Mouse (Mus musculus) midbrain, embryonic 10.5 days (tissue): ENCODE measurements around the gene Galnt12. TPM values are rescaled to one million over a fixed set of nuclear protein-coding genes. Genes with fewer than 3 reads are reported as not detected.

ENCODE experiments used
- DNase-seq: peaks from one replicate; pipeline ENCODE4 v3.0.0-alpha.2; 2017; ENCODE audit warnings: low spot score
- H3K27ac ChIP-seq: fragments of 300-500 bp; sonication (generic); replicated peaks from 2 replicates; pipeline ENCODE4 v1.5.1; 2016; ENCODE audit warnings: mild to moderate bottlenecking
- H3K27me3 ChIP-seq: fragments of 300-500 bp; sonication (generic); 2 replicates; pipeline ENCODE4 v1.6.1; 2016; ENCODE audit warnings: low read depth, mild to moderate bottlenecking; ENCODE audit not compliant: poor library complexity, severe bottlenecking
- H3K36me3 ChIP-seq: fragments of 300-500 bp; sonication (generic); 2 replicates; pipeline ENCODE4 v1.6.1; 2016; ENCODE audit warnings: mild to moderate bottlenecking, moderate library complexity
- H3K4me1 ChIP-seq: fragments of 300-500 bp; sonication (generic); 2 replicates; pipeline ENCODE4 v1.6.1; 2016
- H3K4me3 ChIP-seq: fragments of 300-500 bp; sonication (generic); 2 replicates; pipeline ENCODE4 v1.5.1; 2016; ENCODE audit warnings: mild to moderate bottlenecking, moderate library complexity
- H3K9me3 ChIP-seq: fragments of 300-500 bp; sonication (generic); replicated peaks from 2 replicates; pipeline ENCODE4 v1.6.1; 2016; ENCODE audit warnings: mild to moderate bottlenecking
- WGBS: fragments of 180-500 bp; shearing (Covaris S2); methylation state at CpG from one replicate; pipeline ENCODE4 v1.1.7; 2016; 5-methylcytosine and 5-hydroxymethylcytosine counted together
- polyA plus RNA-seq: library from polyadenylated mRNA; unstranded; fragments of >200 nt; fragmentation: Nextera tagmentation; extraction: Ambion mirVana; gene quantifications from 2 replicates; pipeline ENCODE4 v1.2.1, GENCODE M21; 2016

Gene Galnt12
- polyA plus RNA-seq, 1 experiment from 2014 or later = 7.8 TPM

DNA sequence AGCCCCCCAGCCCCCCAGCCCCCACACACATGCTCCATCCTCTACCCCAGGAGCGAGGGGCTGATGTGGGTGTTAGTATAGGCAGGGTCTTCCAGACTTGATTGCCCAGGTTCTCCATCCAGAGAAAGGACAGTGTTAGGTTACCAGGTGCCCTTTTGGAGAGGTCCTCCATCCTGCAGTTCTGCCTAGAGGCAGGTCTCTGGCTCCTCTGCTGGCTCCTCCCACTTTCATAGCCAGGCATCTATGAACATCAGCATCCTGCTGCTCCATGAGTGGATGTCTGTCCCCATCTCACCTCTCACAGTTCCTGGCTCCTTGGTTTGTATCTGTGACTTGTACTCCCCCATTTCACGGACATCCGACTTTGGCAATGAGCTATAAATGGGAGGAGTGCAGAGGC lies 48.6 kb downstream of the Galnt12 start:
- H3K4me1 ChIP-seq = peaks cover 41% of the 10 kb centered on the region
- no peak overlapping the region for H3K4me3 ChIP-seq
- H3K27ac ChIP-seq = peak overlapping the region; percentile 67; the same call in 1 of the 2 replicates
- no peaks in the 10 kb centered on the region for H3K27me3 ChIP-seq
- 88% methylated on average over 3 of the region's 3 CpGs for WGBS
- no peaks in the 10 kb centered on the region for H3K9me3 ChIP-seq
- no peaks in the 10 kb centered on the region for H3K36me3 ChIP-seq
- DNase-seq = no peak

DNA sequence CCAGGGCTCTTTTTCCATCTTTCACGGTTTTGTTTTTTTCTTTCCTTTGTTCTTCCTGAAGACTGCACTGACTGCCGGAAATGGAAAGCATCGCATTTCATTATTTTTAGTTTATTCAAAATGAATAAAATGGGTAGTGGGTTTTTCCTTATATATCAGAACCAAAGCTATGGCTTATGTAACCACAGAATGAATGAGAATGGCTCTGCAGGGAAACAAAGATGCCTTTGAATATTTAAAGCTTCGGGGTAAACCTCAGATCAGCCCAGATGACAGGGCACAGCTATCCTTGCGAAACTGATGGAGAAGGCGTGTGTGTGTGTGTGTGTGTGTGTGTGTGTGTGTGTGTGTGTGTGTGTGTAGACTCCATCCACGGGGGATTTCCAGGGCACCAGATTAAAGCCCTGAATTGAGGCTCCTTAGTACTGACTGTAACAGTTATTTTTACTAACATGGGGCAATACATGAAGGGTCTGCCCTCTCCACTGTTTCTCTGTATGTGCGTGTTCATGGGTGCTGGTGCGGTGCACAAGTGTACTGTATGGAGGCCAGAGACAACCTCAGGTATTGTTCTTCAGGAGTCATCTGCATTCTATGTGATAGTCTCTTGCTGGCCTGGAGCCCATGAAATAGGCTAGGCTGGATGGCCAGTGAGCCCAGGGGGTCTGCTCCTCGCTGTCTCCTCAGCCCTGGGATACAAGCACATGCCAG lies 49.9 kb downstream of the Galnt12 start:
- WGBS = 75% methylated on average over 10 of the region's 10 CpGs
- H3K9me3 ChIP-seq = no peaks in the 10 kb centered on the region
- peaks cover 41% of the 10 kb centered on the region for H3K4me1 ChIP-seq
- no peak overlapping the region for H3K4me3 ChIP-seq
- no peak for DNase-seq
- no peaks in the 10 kb centered on the region for H3K27me3 ChIP-seq
- no peak overlapping the region; the same call in 1 of the 2 replicates for H3K27ac ChIP-seq
- no peaks in the 10 kb centered on the region for H3K36me3 ChIP-seq

DNA sequence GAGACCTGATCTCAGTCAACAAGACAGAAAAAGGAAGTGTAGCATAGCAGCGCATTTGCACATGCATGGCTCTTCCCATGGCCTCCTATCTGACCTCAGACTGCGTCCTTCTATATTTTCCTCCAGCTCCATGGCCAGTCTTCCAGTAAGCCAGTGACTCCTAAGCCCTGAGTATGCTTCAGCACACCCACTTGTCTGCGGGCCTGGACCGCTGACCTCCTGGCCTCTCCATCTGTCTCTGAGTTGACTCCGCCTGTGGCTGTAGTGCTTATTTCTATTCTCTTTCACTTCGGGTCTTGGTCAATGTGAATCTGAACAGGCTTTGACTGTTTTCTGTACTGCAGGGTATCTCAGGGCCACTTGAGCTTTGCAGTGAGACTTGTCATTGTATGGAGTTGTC lies 52.1 kb downstream of the Galnt12 start:
- DNase-seq = no peak
- Histone ChIP-seq H3K4me1 (peaks cover 39% of the 10 kb centered on the region), H3K27ac (no peak overlapping the region), H3K36me3 (no peaks in the 10 kb centered on the region), H3K27me3 (no peaks in the 10 kb centered on the region), H3K9me3 (no peaks in the 10 kb centered on the region), H3K4me3 (no peak overlapping the region)
- WGBS = 80% methylated on average over 6 of the region's 6 CpGs

DNA sequence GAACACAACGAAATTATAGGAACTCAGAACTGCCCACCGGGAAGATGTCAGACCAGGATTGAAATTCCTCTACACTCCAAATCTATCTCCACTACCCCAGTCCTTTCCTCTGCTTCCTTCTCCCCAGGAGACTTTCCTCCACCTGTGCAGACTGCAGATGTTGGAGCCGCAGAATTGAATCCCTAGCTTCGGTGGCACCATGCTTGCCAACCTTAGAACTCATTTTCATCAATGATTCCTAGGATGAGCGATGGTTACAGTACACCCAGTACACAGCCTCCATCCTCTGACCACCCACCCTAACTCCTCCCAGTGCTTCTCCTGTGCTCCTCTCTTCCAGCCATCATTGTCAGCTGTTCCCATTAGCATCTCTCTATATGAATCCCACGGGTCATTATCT lies 53.6 kb downstream of the Galnt12 start:
- Histone ChIP-seq H3K4me1 (peaks cover 24% of the 10 kb centered on the region), H3K27me3 (no peaks in the 10 kb centered on the region), H3K36me3 (no peaks in the 10 kb centered on the region), H3K27ac (no peak overlapping the region), H3K4me3 (no peak overlapping the region), H3K9me3 (no peaks in the 10 kb centered on the region)
- DNase-seq = no peak
- WGBS = 92% methylated on average over 6 of the region's 6 CpGs

DNA sequence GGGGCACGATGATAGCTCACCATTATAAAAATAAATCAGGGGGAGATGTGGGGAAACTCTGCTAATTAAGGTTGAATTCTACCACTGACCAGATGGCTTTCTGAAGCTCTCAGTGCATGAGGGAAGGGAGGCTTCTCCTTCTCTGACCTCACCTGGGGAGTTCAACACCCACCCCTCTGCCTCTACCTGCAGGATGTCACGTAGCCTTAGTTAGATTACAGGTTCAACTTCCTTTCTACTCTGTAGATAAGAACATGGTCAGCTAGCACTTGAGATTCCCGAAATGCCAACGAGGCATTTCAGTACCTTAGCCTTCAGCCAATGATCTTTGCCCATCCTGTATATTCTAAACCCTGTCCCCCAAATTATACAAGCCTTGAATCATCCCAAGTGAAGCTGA lies 54.9 kb downstream of the Galnt12 start:
- 83% methylated on average over 4 of the region's 4 CpGs for WGBS
- H3K4me3 ChIP-seq = no peak overlapping the region
- no peaks in the 10 kb centered on the region for H3K27me3 ChIP-seq
- no peaks in the 10 kb centered on the region for H3K36me3 ChIP-seq
- no peaks in the 10 kb centered on the region for H3K9me3 ChIP-seq
- DNase-seq = no peak
- H3K27ac ChIP-seq = no peak overlapping the region
- peaks cover 13% of the 10 kb centered on the region; the same call in 1 of the 2 replicates for H3K4me1 ChIP-seq

DNA sequence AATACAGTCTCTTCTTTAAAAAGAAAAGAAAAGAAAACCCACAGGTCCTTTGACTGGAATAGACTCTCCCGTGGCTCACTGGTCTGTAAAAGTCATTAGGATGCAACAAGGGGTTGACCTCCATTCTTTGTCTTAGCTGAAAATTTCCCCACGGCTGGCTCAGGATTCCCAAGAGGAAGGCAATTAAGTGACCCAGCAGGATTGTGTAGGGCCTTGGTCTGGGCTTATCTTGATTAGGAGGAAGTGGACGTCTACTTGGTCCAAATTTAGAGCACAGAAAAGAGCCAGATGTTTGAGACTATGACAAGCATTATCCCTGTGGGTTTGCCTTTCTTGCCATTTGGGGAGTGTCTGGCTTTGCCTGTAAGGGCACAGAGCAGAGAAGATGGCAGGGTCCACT lies 58.3 kb downstream of the Galnt12 start:
- Histone ChIP-seq H3K9me3 (no peaks in the 10 kb centered on the region), H3K27ac (no peak overlapping the region), H3K27me3 (no peaks in the 10 kb centered on the region), H3K4me1 (no peaks in the 10 kb centered on the region), H3K4me3 (no peak overlapping the region), H3K36me3 (no peaks in the 10 kb centered on the region)
- no peak for DNase-seq
- 39% methylated on average over 3 of the region's 3 CpGs for WGBS

DNA sequence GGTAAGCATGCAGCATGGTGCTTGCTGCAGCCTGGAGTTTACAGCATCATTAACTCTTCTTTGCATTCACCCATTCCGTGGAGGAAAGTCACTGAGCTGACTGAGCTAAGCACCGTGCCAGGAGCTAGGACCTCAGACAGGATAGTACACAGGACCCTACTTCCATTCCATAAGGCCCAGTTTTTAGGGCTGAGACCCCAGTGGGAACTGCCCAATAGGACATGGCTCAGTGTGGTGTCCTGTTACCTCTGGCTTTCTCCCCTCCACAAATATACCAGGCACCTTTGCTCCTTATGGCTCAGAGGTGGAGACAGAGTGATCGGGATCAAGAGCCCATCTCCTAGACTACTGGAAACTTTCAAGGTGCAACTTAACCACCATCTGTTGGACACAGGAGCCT lies 59.1 kb downstream of the Galnt12 start:
- Histone ChIP-seq H3K36me3 (no peaks in the 10 kb centered on the region), H3K4me3 (no peak overlapping the region), H3K4me1 (no peaks in the 10 kb centered on the region), H3K9me3 (no peaks in the 10 kb centered on the region), H3K27ac (no peak overlapping the region), H3K27me3 (no peaks in the 10 kb centered on the region)
- 91% methylated on average over 3 of the region's 3 CpGs for WGBS
- DNase-seq = no peak

DNA sequence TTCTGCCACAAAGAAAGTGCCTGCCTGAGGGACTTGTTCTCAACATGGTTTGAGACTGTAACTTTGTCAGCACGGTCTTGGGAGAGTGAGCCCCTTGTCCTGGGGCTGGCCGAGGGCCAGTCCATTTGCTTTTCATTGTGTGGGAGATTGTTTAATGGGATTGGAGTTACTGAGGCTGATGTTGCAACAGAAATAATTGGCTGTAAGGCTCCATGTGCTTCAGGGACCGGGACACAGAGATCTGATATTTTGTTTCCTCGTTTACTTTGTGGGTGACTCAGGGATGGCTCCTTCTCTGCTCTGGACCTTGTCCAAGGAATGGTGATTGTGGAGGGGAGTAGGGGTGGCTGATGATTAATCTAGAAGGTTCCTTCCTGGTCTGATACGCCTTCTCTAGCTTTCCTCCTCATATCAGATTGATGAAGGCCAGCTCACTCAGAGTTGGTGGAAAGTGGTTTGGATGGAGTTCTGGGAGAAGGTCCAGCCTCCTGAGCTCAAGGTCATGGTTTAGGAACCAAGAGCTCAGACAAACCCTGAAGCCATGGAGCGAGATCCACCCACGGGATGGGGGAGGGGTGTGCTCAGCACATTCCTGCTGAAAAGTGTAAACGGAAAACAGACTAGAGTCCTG lies 60.0 kb downstream of the Galnt12 start:
- Histone ChIP-seq H3K27ac (no peak overlapping the region), H3K4me1 (no peaks in the 10 kb centered on the region), H3K4me3 (no peak overlapping the region), H3K27me3 (no peaks in the 10 kb centered on the region), H3K36me3 (no peaks in the 10 kb centered on the region), H3K9me3 (no peaks in the 10 kb centered on the region)
- WGBS = 87% methylated on average over 8 of the region's 8 CpGs
- no peak for DNase-seq

DNA sequence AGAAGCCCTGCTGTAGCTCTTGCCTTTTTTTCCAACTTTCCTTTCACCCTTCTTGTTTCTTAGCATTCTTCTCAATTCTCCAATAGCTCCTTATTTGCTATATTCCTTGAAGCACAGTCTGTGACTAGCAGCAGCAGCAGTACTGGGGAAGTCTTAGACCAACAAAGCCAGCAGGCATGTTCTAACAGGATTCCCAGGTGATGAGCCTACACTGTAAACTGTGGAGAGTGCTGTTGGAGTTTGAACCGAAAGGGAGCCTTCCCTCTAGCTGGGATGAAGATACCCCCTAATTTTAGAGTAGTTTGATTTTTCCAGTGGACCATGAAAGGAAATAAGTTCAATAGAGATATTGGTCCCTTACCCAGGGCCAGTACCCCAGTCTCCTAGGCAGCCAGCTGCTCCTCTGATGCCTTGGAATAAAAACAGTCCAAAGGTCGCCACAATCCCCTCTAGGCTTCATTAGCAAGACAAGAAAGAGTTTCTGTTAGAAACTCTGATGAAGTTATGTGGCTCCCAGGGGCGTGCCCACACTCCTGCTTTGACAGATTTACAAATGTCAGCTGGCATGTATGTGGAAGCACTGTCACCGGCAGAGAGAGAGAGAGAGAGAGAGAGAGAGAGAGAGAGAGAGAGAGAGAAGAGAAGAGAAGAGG lies 69.5 kb downstream of the Galnt12 start:
- Histone ChIP-seq H3K27me3 (no peaks in the 10 kb centered on the region), H3K9me3 (no peaks in the 10 kb centered on the region; the same call in 1 of the 2 replicates), H3K4me1 (peaks cover 17% of the 10 kb centered on the region), H3K36me3 (no peaks in the 10 kb centered on the region), H3K27ac (0 out of 2 replicates have a peak overlapping the region, but pooled peaks have one; percentile 35), H3K4me3 (no peak overlapping the region)
- DNase-seq = peak; percentile 36
- 15% methylated on average over 4 of the region's 4 CpGs for WGBS

DNA sequence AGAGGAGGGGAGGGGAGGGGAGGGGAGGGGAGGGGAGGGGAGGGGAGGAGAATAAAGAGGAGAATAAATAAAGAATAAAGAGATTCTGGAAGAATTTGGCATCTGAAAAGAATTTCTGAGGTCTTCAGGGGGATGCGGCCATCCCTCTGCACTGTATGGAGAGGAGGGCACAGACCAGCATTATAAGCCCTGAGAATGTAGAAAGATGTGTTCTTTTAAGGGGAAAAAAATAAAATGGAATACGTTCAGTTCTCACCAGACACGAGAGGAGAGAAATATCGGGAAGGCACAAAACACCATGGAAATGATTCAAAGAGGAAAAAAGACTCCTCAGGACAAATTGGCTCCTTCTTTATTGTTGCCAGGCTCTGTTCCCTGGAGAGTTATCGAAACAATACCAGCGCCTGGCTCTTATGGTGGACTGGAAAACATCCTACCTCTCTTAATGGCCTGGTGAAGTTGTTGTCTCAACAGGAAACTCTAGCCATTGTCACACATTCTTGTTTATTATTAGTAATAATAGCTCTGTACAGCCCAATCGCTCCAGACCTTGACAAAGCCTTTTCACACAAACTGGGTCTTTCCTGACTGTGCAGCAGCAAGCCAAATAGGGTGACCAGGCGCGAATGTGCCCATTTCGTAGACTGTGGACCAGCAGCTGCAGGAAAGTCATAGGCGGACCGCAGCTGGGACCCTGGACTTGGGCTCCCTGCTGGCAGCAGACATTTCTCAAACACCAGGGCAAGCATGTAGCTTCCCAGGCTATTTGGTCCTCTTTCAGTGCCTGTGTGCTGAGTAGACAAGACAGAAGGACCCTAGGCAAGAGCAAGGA lies 70.3 kb downstream of the Galnt12 start:
- Histone ChIP-seq H3K9me3 (no peaks in the 10 kb centered on the region; the same call in 1 of the 2 replicates), H3K27me3 (no peaks in the 10 kb centered on the region), H3K27ac (peak overlapping the region; percentile 29; the same call in 1 of the 2 replicates), H3K4me3 (no peak overlapping the region), H3K4me1 (peaks cover 17% of the 10 kb centered on the region), H3K36me3 (no peaks in the 10 kb centered on the region)
- DNase-seq = no peak
- 75% methylated on average over 12 of the region's 12 CpGs for WGBS

DNA sequence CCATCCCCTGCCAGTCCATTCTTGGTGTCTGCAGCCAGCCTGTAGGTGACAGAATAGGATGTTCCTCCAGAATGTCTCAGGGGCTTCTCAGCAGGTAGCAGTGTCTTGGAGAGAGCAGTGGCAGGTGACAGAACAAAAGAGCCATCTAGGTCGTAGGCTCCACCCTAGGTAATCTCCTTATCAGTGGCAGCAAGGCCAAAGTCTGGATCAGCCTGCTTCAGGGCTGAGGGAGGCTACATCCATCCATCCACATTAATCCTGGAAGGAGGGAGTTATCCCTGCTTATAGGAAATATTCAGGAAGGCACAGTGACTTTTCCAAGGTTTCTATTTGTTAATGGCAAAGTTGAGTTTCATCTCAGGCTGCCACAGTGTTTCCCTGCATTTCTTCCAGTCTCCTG lies 80.6 kb downstream of the Galnt12 start:
- Histone ChIP-seq H3K36me3 (no peaks in the 10 kb centered on the region), H3K9me3 (no peaks in the 10 kb centered on the region), H3K27ac (no peak overlapping the region), H3K4me3 (no peak overlapping the region), H3K27me3 (no peaks in the 10 kb centered on the region), H3K4me1 (no peaks in the 10 kb centered on the region)
- 48% methylated on average over 1 of the region's 1 CpGs for WGBS
- no peak for DNase-seq
